Mouse (Mus musculus) MEL (cell line): ENCODE data around the gene Foxi2. TPM values are rescaled to one million over a fixed set of nuclear protein-coding genes. Genes with fewer than 3 reads are reported as not detected.

Experiments
- DNase-seq: peaks from one replicate; pipeline ENCODE4 v3.0.0; 2011; ENCODE audit warnings: low read depth, low spot score
- H3K27ac ChIP-seq: 2 replicates; pipeline ENCODE4 v1.5.1; 2012; ENCODE audit warnings: low read depth, mild to moderate bottlenecking, control low read depth, low read length, moderate library complexity; ENCODE audit not compliant: control insufficient read depth
- H3K27me3 ChIP-seq, 2 experiments: fragments of 150-350 bp in 1 of 2; sonication (generic) in 1 of 2; 2 replicates each; pipeline ENCODE4 v1.6.1; 2012; ENCODE audit warnings: low read length in 2 of 2, mild to moderate bottlenecking in 2 of 2, improper control_type of control experiment in 1 of 2, moderate library complexity in 1 of 2; ENCODE audit not compliant: insufficient read depth in 2 of 2, control insufficient read depth in 1 of 2
- H3K36me3 ChIP-seq, 2 experiments: 2 replicates each; pipeline ENCODE4 v1.6.1; 2012 to 2014; ENCODE audit warnings: low read length in 2 of 2, improper control_type of control experiment in 1 of 2, inconsistent platforms in 1 of 2, mild to moderate bottlenecking in 1 of 2; ENCODE audit not compliant: insufficient read depth in 2 of 2, control insufficient read depth in 1 of 2
- H3K4me1 ChIP-seq, 2 experiments: fragments of 150-350 bp in 1 of 2; sonication (generic) in 1 of 2; 2 replicates each; pipeline ENCODE4 v1.6.1; 2012; ENCODE audit warnings: low read length in 2 of 2, improper control_type of control experiment in 1 of 2, mild to moderate bottlenecking in 1 of 2; ENCODE audit not compliant: insufficient read depth in 2 of 2, control insufficient read depth in 1 of 2
- H3K4me3 ChIP-seq, 2 experiments: fragments of 150-350 bp in 1 of 2; sonication (generic) in 1 of 2; 2 replicates each; pipeline ENCODE4 v1.5.1; 2012; ENCODE audit warnings: low read depth in 2 of 2, low read length in 2 of 2, mild to moderate bottlenecking in 2 of 2, moderate library complexity in 2 of 2, control low read depth in 1 of 2, improper control_type of control experiment in 1 of 2; ENCODE audit not compliant: control insufficient read depth in 1 of 2, insufficient read depth in 1 of 2
- H3K79me2 ChIP-seq: 2 replicates; pipeline ENCODE4 v1.6.1; 2012; ENCODE audit warnings: mild to moderate bottlenecking, low read length, moderate library complexity; ENCODE audit not compliant: control insufficient read depth, poor library complexity, insufficient read depth
- H3K9ac ChIP-seq: 2 replicates; pipeline ENCODE4 v1.6.1; 2012; ENCODE audit warnings: low read depth, mild to moderate bottlenecking, control low read depth, low read length, moderate library complexity; ENCODE audit not compliant: control insufficient read depth, poor library complexity, severe bottlenecking
- H3K9me3 ChIP-seq: fragments of 150-350 bp; sonication (generic); replicated peaks from 2 replicates; pipeline ENCODE4 v1.6.1; 2012; ENCODE audit warnings: mild to moderate bottlenecking, low read length, improper control_type of control experiment, moderate library complexity; ENCODE audit not compliant: insufficient read depth
- BHLHE40 ChIP-seq: IDR thresholded peaks from 2 replicates; pipeline ENCODE4 v1.6.1; 2012; ENCODE audit warnings: low read depth, mild to moderate bottlenecking, inconsistent platforms, low read length, improper control_type of control experiment, borderline replicate concordance
- EP300 ChIP-seq, 2 experiments: IDR thresholded peaks; 2 replicates each; pipeline ENCODE4 v1.6.1; 2011; ENCODE audit warnings: improper control_type of control experiment in 2 of 2, low read length in 2 of 2, low read depth in 1 of 2, mild to moderate bottlenecking in 1 of 2
- ETS1 ChIP-seq: IDR thresholded peaks from 2 replicates; pipeline ENCODE4 v1.6.1; 2012; ENCODE audit warnings: low read depth, mild to moderate bottlenecking, inconsistent platforms, low read length, improper control_type of control experiment, moderate library complexity
- MAX ChIP-seq: IDR thresholded peaks from 2 replicates; pipeline ENCODE4 v1.6.1; 2011; ENCODE audit warnings: low read length, improper control_type of control experiment
- MXI1 ChIP-seq: IDR thresholded peaks from 2 replicates; pipeline ENCODE4 v1.6.1; 2011; ENCODE audit warnings: mild to moderate bottlenecking, low read depth, low read length, improper control_type of control experiment
- POLR2A ChIP-seq, 2 experiments: IDR thresholded peaks; 2 replicates each; pipeline ENCODE4 v1.6.1; 2011 to 2012; ENCODE audit warnings: low read length in 2 of 2, mild to moderate bottlenecking in 2 of 2, control low read depth in 1 of 2, improper control_type of control experiment in 1 of 2, low read depth in 1 of 2, moderate library complexity in 1 of 2; ENCODE audit not compliant: control insufficient read depth in 1 of 2, insufficient read depth in 1 of 2, poor library complexity in 1 of 2
- POLR2AphosphoS2 ChIP-seq: IDR thresholded peaks from 2 replicates; pipeline ENCODE4 v1.6.1; 2011; ENCODE audit warnings: low read length, improper control_type of control experiment
- SIN3A ChIP-seq: IDR thresholded peaks from 2 replicates; pipeline ENCODE4 v1.6.1; 2012; ENCODE audit warnings: low read length, improper control_type of control experiment, inconsistent platforms
- SMC3 ChIP-seq: IDR thresholded peaks from 2 replicates; pipeline ENCODE4 v1.6.1; 2011; ENCODE audit warnings: low read depth, low read length, improper control_type of control experiment
- ZNF384 ChIP-seq: IDR thresholded peaks from 2 replicates; pipeline ENCODE4 v1.6.1; 2012; ENCODE audit warnings: low read depth, mild to moderate bottlenecking, inconsistent platforms, low read length, improper control_type of control experiment
- polyA plus RNA-seq, 2 experiments: library from polyadenylated mRNA; stranded (reverse) in 1 of 2; unstranded in 1 of 2; fragments of >175 nt in 1 of 2; fragments of >200 nt in 1 of 2; gene quantifications; 2 replicates each; pipeline versions ENCODE4 v1.2.1 to v1.2.4; 2012; ENCODE audit warnings: low replicate concordance in 2 of 2, low read depth in 1 of 2; ENCODE audit not compliant: insufficient read length in 2 of 2, insufficient read depth in 1 of 2, missing spikeins in 1 of 2
- total RNA-seq: library from RNA; depleted of rRNA; stranded (reverse); fragments of 300-350 nt; gene quantifications from 2 replicates; pipeline ENCODE4 v1.2.3, GENCODE M21; 2012; rRNA removed

The Foxi2 gene
- not detected in 2 replicates for total RNA-seq
- polyA plus RNA-seq, result not detected

- no peaks in the 10 kb centered on the region; a peak in 1 of 4 replicates for H3K27me3 ChIP-seq
Measured at GRCm38 (mm10) chr7:135410237-135410965, at the start of gene Foxi2. TSS of gene Foxi2 (plus strand) at chr7:135410308.

GRCm38 (mm10) chr7:135364606-135365005, 45.5 kb upstream of the Foxi2 start:
- H3K27ac ChIP-seq, result no peak overlapping the region
- no peaks in the 10 kb centered on the region for H3K79me2 ChIP-seq
- H3K36me3 ChIP-seq, result no peaks in the 10 kb centered on the region
- no peaks in the 10 kb centered on the region for H3K27me3 ChIP-seq
- no peak overlapping the region for H3K9ac ChIP-seq
- no peak for DNase-seq
- no peak overlapping the region for H3K4me3 ChIP-seq
- no peaks in the 10 kb centered on the region for H3K9me3 ChIP-seq
- no peaks in the 10 kb centered on the region for H3K4me1 ChIP-seq
- TF ChIP-seq ZNF384, result no peak
- no peak for TF ChIP-seq ETS1
- TF ChIP-seq BHLHE40, result no peak

More at GRCm38 (mm10) chr7:135410237-135410965, at the start of gene Foxi2:
- no peak for TF ChIP-seq MXI1
- no peak for TF ChIP-seq POLR2A (IDR thresholded peaks at IDR 0.05; ENCODE audit: control insufficient read depth in 1 of 2, insufficient read depth in 1 of 2, low read depth in 1 of 2, low read length in 2 of 2, poor library complexity in 1 of 2)
- no peak for TF ChIP-seq SIN3A
- no peak for TF ChIP-seq EP300 (IDR thresholded peaks at IDR 0.05; ENCODE audit: low read depth in 1 of 2, low read length in 2 of 2)
- TF ChIP-seq SMC3, result no peak
- no peak within 1 kb of the TSS for H3K9ac ChIP-seq
- no peak within 1 kb of the TSS for H3K4me3 ChIP-seq
- no peaks in the 10 kb centered on the region for H3K36me3 ChIP-seq
- H3K9me3 ChIP-seq, result no peaks in the 10 kb centered on the region
- no peak for DNase-seq
- no peaks in the 10 kb centered on the region for H3K79me2 ChIP-seq
- no peak within 1 kb of the TSS for H3K27ac ChIP-seq
- no peaks in the 10 kb centered on the region for H3K4me1 ChIP-seq

GRCm38 (mm10) chr7:135376048-135376447, 34.1 kb upstream of the Foxi2 start:
- Histone ChIP-seq H3K27me3 (no peaks in the 10 kb centered on the region), H3K9ac (no peak overlapping the region), H3K27ac (no peak overlapping the region), H3K36me3 (no peaks in the 10 kb centered on the region), H3K9me3 (no peaks in the 10 kb centered on the region), H3K4me1 (no peaks in the 10 kb centered on the region)
- no peak for DNase-seq
- TF ChIP-seq BHLHE40 (no peak), POLR2AphosphoS2 (no peak), MAX (no peak)
- TF ChIP-seq, all 39 proteins: peak for 0
- Histone ChIP-seq H3K79me2 (no peaks in the 10 kb centered on the region), H3K4me3 (no peak overlapping the region)
